Mouse (Mus musculus): ENCODE results near the gene Qtrt2. TPM values are rescaled to one million over a fixed set of nuclear protein-coding genes. Genes with fewer than 3 reads are reported as not detected.

The Qtrt2 gene
- polyA plus RNA-seq, 1 experiment from 2014 or later, result 36.4 TPM

DNA sequence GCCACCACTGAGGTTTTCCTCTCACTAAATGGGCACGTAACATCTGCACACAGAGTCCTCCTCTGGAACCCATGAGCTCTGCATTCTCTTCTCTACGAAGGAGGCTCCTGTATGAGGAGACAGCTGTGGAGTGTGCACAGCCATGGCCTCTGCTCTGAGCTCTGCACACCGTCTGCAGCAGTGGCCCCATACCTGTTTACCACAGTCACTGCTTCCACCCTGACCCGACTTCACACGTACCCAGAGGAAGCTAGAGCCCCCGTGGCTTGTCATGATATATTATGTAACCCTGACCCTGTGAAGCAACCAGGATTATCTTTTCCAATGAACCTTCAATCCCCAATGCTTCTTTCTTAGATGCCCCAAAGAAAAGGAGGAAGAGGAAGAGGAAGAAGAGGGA, 46.8 kb downstream of the Qtrt2 start:
- no peaks in the 10 kb centered on the region for H3K27me3 ChIP-seq
- no peak overlapping the region for H3K27ac ChIP-seq
- ATAC-seq (ENCODE audit: insufficient number of reproducible peaks, insufficient read depth, low FRiP score, low TSS enrichment), result 0 out of 2 replicates have a peak, but pooled peaks have one; percentile 41
- no peak overlapping the region for H3K4me3 ChIP-seq
- H3K9ac ChIP-seq, result no peak overlapping the region
- H3K9me3 ChIP-seq, result no peaks in the 10 kb centered on the region
- H3K36me3 ChIP-seq, result peaks cover 38% of the 10 kb centered on the region
- no peaks in the 10 kb centered on the region for H3K4me1 ChIP-seq
- H3K4me2 ChIP-seq (replicated peaks), result no peak overlapping the region
- WGBS, result 89% methylated on average over 6 of the region's 6 CpGs

DNA sequence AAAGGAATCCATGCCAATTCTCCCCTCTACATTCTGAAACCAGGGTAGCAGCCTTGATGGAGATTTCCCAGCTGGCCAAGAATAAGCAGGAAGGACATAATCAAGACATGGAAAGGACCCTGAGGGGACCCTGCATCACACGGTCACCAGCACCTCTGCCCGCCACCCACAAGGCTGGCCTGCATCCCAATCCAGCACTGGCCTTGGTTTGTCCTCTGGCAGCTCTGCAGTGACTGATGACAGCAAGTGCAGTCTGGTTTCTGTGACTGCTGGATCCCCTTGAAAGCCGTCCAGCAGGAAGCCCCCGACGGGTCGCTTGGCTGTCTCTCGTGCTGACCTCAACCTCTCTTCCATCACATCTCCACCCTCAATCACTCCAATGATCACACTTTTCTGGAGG, 55.2 kb downstream of the Qtrt2 start:
- Histone ChIP-seq H3K9ac (no peak overlapping the region), H3K4me1 (no peaks in the 10 kb centered on the region), H3K27ac (no peak overlapping the region), H3K4me3 (no peak overlapping the region), H3K36me3 (peaks cover 48% of the 10 kb centered on the region), H3K27me3 (no peaks in the 10 kb centered on the region), H3K4me2 (replicated peaks) (no peak overlapping the region), H3K9me3 (no peaks in the 10 kb centered on the region)
- 89% methylated on average over 7 of the region's 7 CpGs for WGBS
- no peak for ATAC-seq (ENCODE audit: insufficient number of reproducible peaks, insufficient read depth, low FRiP score, low TSS enrichment)

GRCm38 (mm10) chr16:43869805-43870204, 56.8 kb downstream of the Qtrt2 start:
- Histone ChIP-seq H3K27me3 (no peaks in the 10 kb centered on the region), H3K9me3 (no peaks in the 10 kb centered on the region), H3K36me3 (peaks cover 37% of the 10 kb centered on the region), H3K9ac (no peak overlapping the region), H3K4me3 (no peak overlapping the region), H3K4me1 (no peaks in the 10 kb centered on the region), H3K4me2 (replicated peaks) (no peak overlapping the region), H3K27ac (no peak overlapping the region)
- no peak for ATAC-seq (ENCODE audit: insufficient number of reproducible peaks, insufficient read depth, low FRiP score, low TSS enrichment)

- Histone ChIP-seq H3K4me2 (replicated peaks) (no peak overlapping the region), H3K4me1 (no peaks in the 10 kb centered on the region), H3K4me3 (no peak overlapping the region), H3K27me3 (no peaks in the 10 kb centered on the region), H3K36me3 (peaks cover 19% of the 10 kb centered on the region), H3K9me3 (no peaks in the 10 kb centered on the region), H3K9ac (no peak overlapping the region), H3K27ac (no peak overlapping the region)
- WGBS, result 83% methylated on average over 6 of the region's 6 CpGs
- no peak for ATAC-seq (ENCODE audit: insufficient number of reproducible peaks, insufficient read depth, low FRiP score, low TSS enrichment)
Observed at GRCm38 (mm10) chr16:43860624-43861023, 66.0 kb downstream of the Qtrt2 start.

- no peaks in the 10 kb centered on the region for H3K4me1 ChIP-seq
- no peaks in the 10 kb centered on the region for H3K9me3 ChIP-seq
- no peak overlapping the region for H3K9ac ChIP-seq
- no peak for ATAC-seq (ENCODE audit: insufficient number of reproducible peaks, insufficient read depth, low FRiP score, low TSS enrichment)
- no peak overlapping the region for H3K27ac ChIP-seq
- H3K4me3 ChIP-seq, result no peak overlapping the region
- H3K27me3 ChIP-seq, result no peaks in the 10 kb centered on the region
- 88% methylated on average over 5 of the region's 5 CpGs for WGBS
- H3K36me3 ChIP-seq, result peaks cover 16% of the 10 kb centered on the region
- H3K4me2 ChIP-seq (replicated peaks), result no peak overlapping the region
Observed at GRCm38 (mm10) chr16:43858941-43859476, 67.6 kb downstream of the Qtrt2 start.

GRCm38 (mm10) chr16:43849839-43850238, 76.8 kb downstream of the Qtrt2 start:
- no peak overlapping the region for H3K4me2 ChIP-seq (replicated peaks)
- no peaks in the 10 kb centered on the region for H3K36me3 ChIP-seq
- no peak overlapping the region for H3K27ac ChIP-seq
- no peak for ATAC-seq (ENCODE audit: insufficient number of reproducible peaks, insufficient read depth, low FRiP score, low TSS enrichment)
- no peaks in the 10 kb centered on the region for H3K4me1 ChIP-seq
- H3K4me3 ChIP-seq, result no peak overlapping the region
- H3K9me3 ChIP-seq, result no peaks in the 10 kb centered on the region
- 58% methylated on average over 1 of the region's 1 CpGs for WGBS
- H3K27me3 ChIP-seq, result no peaks in the 10 kb centered on the region
- H3K9ac ChIP-seq, result no peak overlapping the region

DNA sequence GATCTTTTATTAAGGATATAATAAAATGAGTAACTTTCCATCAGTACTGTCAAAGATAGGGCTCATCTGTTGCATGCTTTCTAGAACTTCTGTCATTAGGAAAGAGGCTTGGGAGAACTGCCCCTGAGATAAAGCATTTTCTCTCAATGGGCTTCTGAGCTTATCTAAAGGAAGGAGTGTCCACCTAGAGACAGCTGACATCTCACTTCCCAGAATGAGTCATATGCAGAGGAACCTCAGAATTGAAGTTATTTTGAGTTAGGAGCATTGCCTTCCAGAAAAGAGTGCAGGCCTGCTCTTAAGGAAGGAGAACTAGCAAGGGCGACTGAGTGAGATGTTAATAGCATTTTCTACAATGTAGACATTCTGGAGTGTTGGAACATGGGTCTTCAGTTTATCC, 85.4 kb downstream of the Qtrt2 start:
- Histone ChIP-seq H3K9me3 (no peaks in the 10 kb centered on the region), H3K27me3 (no peaks in the 10 kb centered on the region), H3K27ac (no peak overlapping the region), H3K4me3 (no peak overlapping the region), H3K4me2 (replicated peaks) (no peak overlapping the region), H3K4me1 (no peaks in the 10 kb centered on the region), H3K9ac (no peak overlapping the region), H3K36me3 (no peaks in the 10 kb centered on the region)
- no peak for ATAC-seq (ENCODE audit: insufficient number of reproducible peaks, insufficient read depth, low FRiP score, low TSS enrichment)
- WGBS, result 85% methylated on average over 1 of the region's 1 CpGs

- H3K4me1 ChIP-seq, result no peaks in the 10 kb centered on the region
Observed at GRCm38 (mm10) chr16:43831957-43832356, 94.7 kb downstream of the Qtrt2 start.

GRCm38 (mm10) chr16:43827492-43827891, 99.1 kb downstream of the Qtrt2 start:
- WGBS, result 79% methylated on average over 3 of the region's 3 CpGs
- no peak overlapping the region for H3K9ac ChIP-seq
- H3K4me1 ChIP-seq, result no peaks in the 10 kb centered on the region
- H3K36me3 ChIP-seq, result no peaks in the 10 kb centered on the region
- no peak for ATAC-seq (ENCODE audit: insufficient number of reproducible peaks, insufficient read depth, low FRiP score, low TSS enrichment)
- H3K27me3 ChIP-seq, result no peaks in the 10 kb centered on the region
- no peaks in the 10 kb centered on the region for H3K9me3 ChIP-seq
- H3K27ac ChIP-seq, result no peak overlapping the region
- no peak overlapping the region for H3K4me2 ChIP-seq (replicated peaks)
- no peak overlapping the region for H3K4me3 ChIP-seq

More at GRCm38 (mm10) chr16:43831957-43832356, 94.7 kb downstream of the Qtrt2 start:
- no peak for ATAC-seq (ENCODE audit: insufficient number of reproducible peaks, insufficient read depth, low FRiP score, low TSS enrichment)
- no peaks in the 10 kb centered on the region for H3K27me3 ChIP-seq
- H3K9ac ChIP-seq, result no peak overlapping the region
- WGBS, result 88% methylated on average over 2 of the region's 2 CpGs
- H3K4me3 ChIP-seq, result no peak overlapping the region
- no peaks in the 10 kb centered on the region for H3K36me3 ChIP-seq
- no peaks in the 10 kb centered on the region for H3K9me3 ChIP-seq
- no peak overlapping the region for H3K27ac ChIP-seq
- no peak overlapping the region for H3K4me2 ChIP-seq (replicated peaks)

DNA sequence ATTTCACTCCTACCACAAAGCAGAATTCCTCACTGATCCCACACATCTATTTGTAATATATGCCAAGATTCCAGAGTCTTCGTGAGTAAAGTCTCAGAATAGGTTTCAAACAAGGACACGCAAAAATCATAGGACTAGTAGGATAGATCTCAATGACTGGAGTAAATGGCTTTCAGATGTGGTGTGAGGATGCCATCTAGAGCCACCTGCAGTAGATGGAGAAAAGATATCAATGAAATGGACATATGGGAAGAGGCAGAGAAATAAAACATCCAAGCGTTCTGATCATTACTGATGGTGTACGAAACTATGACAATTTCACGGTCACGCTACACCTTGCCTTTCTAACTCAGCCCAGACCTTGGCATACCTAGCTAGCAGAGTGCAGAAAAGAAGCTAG, 108.2 kb downstream of the Qtrt2 start:
- no peaks in the 10 kb centered on the region for H3K27me3 ChIP-seq
- no peak overlapping the region for H3K27ac ChIP-seq
- no peak overlapping the region for H3K4me2 ChIP-seq (replicated peaks)
- H3K4me1 ChIP-seq, result no peaks in the 10 kb centered on the region
- no peak for ATAC-seq (ENCODE audit: insufficient number of reproducible peaks, insufficient read depth, low FRiP score, low TSS enrichment)
- no peak overlapping the region for H3K4me3 ChIP-seq
- 90% methylated on average over 6 of the region's 6 CpGs for WGBS
- no peaks in the 10 kb centered on the region for H3K36me3 ChIP-seq
- no peak overlapping the region for H3K9ac ChIP-seq
- H3K9me3 ChIP-seq, result no peaks in the 10 kb centered on the region

DNA sequence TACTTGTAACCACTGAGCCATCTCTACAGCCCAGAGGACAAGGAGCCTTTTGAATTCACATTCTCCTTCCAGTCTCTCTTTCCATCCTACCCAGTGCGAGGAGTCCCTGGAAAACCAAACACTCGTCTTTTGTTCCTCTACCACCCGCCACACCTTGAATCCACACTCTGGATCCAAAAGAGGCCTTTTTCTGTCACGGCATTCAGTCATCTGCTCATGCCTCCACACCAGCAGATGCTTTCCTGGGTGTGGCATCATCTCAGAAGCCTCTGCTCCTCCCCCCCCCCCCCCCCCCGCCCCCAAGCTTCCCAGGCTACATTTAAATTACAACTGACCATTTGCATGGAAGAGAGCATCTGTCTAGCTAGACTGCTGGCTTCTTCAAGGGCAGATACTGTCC, 110.3 kb downstream of the Qtrt2 start:
- WGBS, result 64% methylated on average over 5 of the region's 5 CpGs
- no peak overlapping the region for H3K4me3 ChIP-seq
- no peaks in the 10 kb centered on the region for H3K9me3 ChIP-seq
- no peak overlapping the region for H3K4me2 ChIP-seq (replicated peaks)
- no peaks in the 10 kb centered on the region for H3K4me1 ChIP-seq
- no peaks in the 10 kb centered on the region for H3K27me3 ChIP-seq
- ATAC-seq (ENCODE audit: insufficient number of reproducible peaks, insufficient read depth, low FRiP score, low TSS enrichment), result no peak
- H3K27ac ChIP-seq, result no peak overlapping the region
- no peak overlapping the region for H3K9ac ChIP-seq
- H3K36me3 ChIP-seq, result no peaks in the 10 kb centered on the region

DNA sequence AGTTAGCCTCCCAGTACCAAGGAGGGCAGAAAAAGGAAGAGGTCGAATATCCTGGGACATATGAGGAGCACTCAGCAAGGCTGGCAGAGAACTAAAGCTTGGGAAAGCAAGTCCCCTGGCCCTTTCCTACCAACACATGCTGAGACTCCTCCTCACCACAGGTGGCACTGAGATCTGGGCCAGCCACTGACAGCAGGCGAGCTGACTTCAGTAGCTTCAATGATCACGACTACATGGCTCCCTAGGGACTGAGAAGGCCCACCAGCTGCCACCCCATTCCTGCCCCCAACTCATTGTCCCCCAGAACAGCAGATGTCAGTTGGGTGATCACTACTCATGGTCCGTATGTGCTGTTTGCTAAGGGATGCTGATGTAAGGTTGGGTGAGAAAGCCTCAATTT, 112.0 kb downstream of the Qtrt2 start:
- no peaks in the 10 kb centered on the region for H3K27me3 ChIP-seq
- no peak overlapping the region for H3K4me3 ChIP-seq
- H3K9me3 ChIP-seq, result no peaks in the 10 kb centered on the region
- 49% methylated on average over 4 of the region's 4 CpGs for WGBS
- no peaks in the 10 kb centered on the region for H3K36me3 ChIP-seq
- no peak overlapping the region for H3K27ac ChIP-seq
- no peak overlapping the region for H3K9ac ChIP-seq
- no peaks in the 10 kb centered on the region for H3K4me1 ChIP-seq
- H3K4me2 ChIP-seq (replicated peaks), result no peak overlapping the region
- ATAC-seq (ENCODE audit: insufficient number of reproducible peaks, insufficient read depth, low FRiP score, low TSS enrichment), result no peak

Measured in embryonic facial prominence, embryonic 12.5 days (tissue).